Mouse (Mus musculus): ENCODE results near the gene Mad1l1. TPM values are rescaled to one million over a fixed set of nuclear protein-coding genes. Genes with fewer than 3 reads are reported as not detected.

Gene Mad1l1
- polyA plus RNA-seq, 1 experiment from 2014 or later = 27.8 TPM

GRCm38 (mm10) chr5:140177582-140177981, 143.8 kb downstream of the Mad1l1 start:
- Histone ChIP-seq H3K9me3 (replicated peaks; ENCODE audit: control insufficient read depth, low read length) (no peaks in the 10 kb centered on the region), H3K36me3 (ENCODE audit: control insufficient read depth, insufficient read depth) (no peaks in the 10 kb centered on the region), H3K27ac (ENCODE audit: low read length) (no peak overlapping the region), H3K9ac (ENCODE audit: low read length) (no peak overlapping the region), H3K4me2 (ENCODE audit: low read depth, low read length) (no peak overlapping the region), H3K4me3 (ENCODE audit: low read length) (no peak overlapping the region), H3K27me3 (ENCODE audit: control insufficient read depth, insufficient read depth, low read length) (no peaks in the 10 kb centered on the region), H3K4me1 (ENCODE audit: control insufficient read depth, insufficient read depth, low read length) (peaks cover 4% of the 10 kb centered on the region; the same call in 1 of the 2 replicates)
- ATAC-seq (replicated peaks; ENCODE audit: extremely low read depth, insufficient read depth, low FRiP score) = no peak
- 86% methylated on average over 8 of the region's 8 CpGs for WGBS

- Histone ChIP-seq H3K36me3 (ENCODE audit: control insufficient read depth, insufficient read depth) (no peaks in the 10 kb centered on the region), H3K9ac (ENCODE audit: low read length) (no peak overlapping the region), H3K27me3 (ENCODE audit: control insufficient read depth, insufficient read depth, low read length) (no peaks in the 10 kb centered on the region), H3K27ac (ENCODE audit: low read length) (no peak overlapping the region), H3K4me2 (ENCODE audit: low read depth, low read length) (no peak overlapping the region), H3K4me3 (ENCODE audit: low read length) (no peak overlapping the region), H3K4me1 (ENCODE audit: control insufficient read depth, insufficient read depth, low read length) (peaks cover 4% of the 10 kb centered on the region; the same call in 1 of the 2 replicates), H3K9me3 (replicated peaks; ENCODE audit: control insufficient read depth, low read length) (no peaks in the 10 kb centered on the region)
- WGBS = 76% methylated on average over 3 of the region's 3 CpGs
- no peak for ATAC-seq (replicated peaks; ENCODE audit: extremely low read depth, insufficient read depth, low FRiP score)
Measured at GRCm38 (mm10) chr5:140176370-140176769, 145.0 kb downstream of the Mad1l1 start.

- H3K27ac ChIP-seq (ENCODE audit: low read length) = no peak overlapping the region
- H3K36me3 ChIP-seq (ENCODE audit: control insufficient read depth, insufficient read depth) = no peaks in the 10 kb centered on the region
- ATAC-seq (replicated peaks; ENCODE audit: extremely low read depth, insufficient read depth, low FRiP score) = no peak
- no peak overlapping the region for H3K4me3 ChIP-seq (ENCODE audit: low read length)
- H3K9me3 ChIP-seq (replicated peaks; ENCODE audit: control insufficient read depth, low read length) = no peaks in the 10 kb centered on the region
- no peak overlapping the region for H3K9ac ChIP-seq (ENCODE audit: low read length)
- no peak overlapping the region for H3K4me2 ChIP-seq (ENCODE audit: low read depth, low read length)
- H3K4me1 ChIP-seq (ENCODE audit: control insufficient read depth, insufficient read depth, low read length) = peaks cover 4% of the 10 kb centered on the region; the same call in 1 of the 2 replicates
- WGBS = 87% methylated on average over 14 of the region's 14 CpGs
- no peaks in the 10 kb centered on the region for H3K27me3 ChIP-seq (ENCODE audit: control insufficient read depth, insufficient read depth, low read length)
Measured at GRCm38 (mm10) chr5:140174814-140175490, 146.4 kb downstream of the Mad1l1 start.

- H3K36me3 ChIP-seq (ENCODE audit: control insufficient read depth, insufficient read depth) = no peaks in the 10 kb centered on the region
- H3K9ac ChIP-seq (ENCODE audit: low read length) = no peak overlapping the region
- 71% methylated on average over 3 of the region's 3 CpGs for WGBS
- H3K4me3 ChIP-seq (ENCODE audit: low read length) = no peak overlapping the region
- H3K27me3 ChIP-seq (ENCODE audit: control insufficient read depth, insufficient read depth, low read length) = no peaks in the 10 kb centered on the region
- H3K27ac ChIP-seq (ENCODE audit: low read length) = no peak overlapping the region
- H3K9me3 ChIP-seq (replicated peaks; ENCODE audit: control insufficient read depth, low read length) = no peaks in the 10 kb centered on the region
- ATAC-seq (replicated peaks; ENCODE audit: extremely low read depth, insufficient read depth, low FRiP score) = no peak
- H3K4me2 ChIP-seq (ENCODE audit: low read depth, low read length) = no peak overlapping the region
- H3K4me1 ChIP-seq (ENCODE audit: control insufficient read depth, insufficient read depth, low read length) = peaks cover 4% of the 10 kb centered on the region; the same call in 1 of the 2 replicates
Measured at GRCm38 (mm10) chr5:140174066-140174465, 147.3 kb downstream of the Mad1l1 start.

- H3K4me2 ChIP-seq (ENCODE audit: low read depth, low read length) = no peak overlapping the region
- H3K4me1 ChIP-seq (ENCODE audit: control insufficient read depth, insufficient read depth, low read length) = peaks cover 3% of the 10 kb centered on the region; the same call in 1 of the 2 replicates
- H3K27me3 ChIP-seq (ENCODE audit: control insufficient read depth, insufficient read depth, low read length) = no peaks in the 10 kb centered on the region
- WGBS = 87% methylated on average over 4 of the region's 4 CpGs
- no peaks in the 10 kb centered on the region for H3K9me3 ChIP-seq (replicated peaks; ENCODE audit: control insufficient read depth, low read length)
- no peak overlapping the region for H3K9ac ChIP-seq (ENCODE audit: low read length)
- H3K27ac ChIP-seq (ENCODE audit: low read length) = no peak overlapping the region
- H3K4me3 ChIP-seq (ENCODE audit: low read length) = no peak overlapping the region
- ATAC-seq (replicated peaks; ENCODE audit: extremely low read depth, insufficient read depth, low FRiP score) = no peak
- H3K36me3 ChIP-seq (ENCODE audit: control insufficient read depth, insufficient read depth) = no peaks in the 10 kb centered on the region
Measured at GRCm38 (mm10) chr5:140173181-140173580, 148.2 kb downstream of the Mad1l1 start.

GRCm38 (mm10) chr5:140171710-140172109, 149.6 kb downstream of the Mad1l1 start:
- no peaks in the 10 kb centered on the region for H3K9me3 ChIP-seq (replicated peaks; ENCODE audit: control insufficient read depth, low read length)
- H3K4me3 ChIP-seq (ENCODE audit: low read length) = no peak overlapping the region
- ATAC-seq (replicated peaks; ENCODE audit: extremely low read depth, insufficient read depth, low FRiP score) = no peak
- H3K4me1 ChIP-seq (ENCODE audit: control insufficient read depth, insufficient read depth, low read length) = peaks cover 5% of the 10 kb centered on the region
- H3K4me2 ChIP-seq (ENCODE audit: low read depth, low read length) = no peak overlapping the region
- no peaks in the 10 kb centered on the region for H3K27me3 ChIP-seq (ENCODE audit: control insufficient read depth, insufficient read depth, low read length)
- H3K27ac ChIP-seq (ENCODE audit: low read length) = no peak overlapping the region
- WGBS = 72% methylated on average over 1 of the region's 1 CpGs
- no peak overlapping the region for H3K9ac ChIP-seq (ENCODE audit: low read length)
- no peaks in the 10 kb centered on the region for H3K36me3 ChIP-seq (ENCODE audit: control insufficient read depth, insufficient read depth)

- ATAC-seq (replicated peaks; ENCODE audit: extremely low read depth, insufficient read depth, low FRiP score) = no peak
- Histone ChIP-seq H3K9ac (ENCODE audit: low read length) (no peak overlapping the region), H3K4me1 (ENCODE audit: control insufficient read depth, insufficient read depth, low read length) (peaks cover 5% of the 10 kb centered on the region), H3K27ac (ENCODE audit: low read length) (no peak overlapping the region), H3K36me3 (ENCODE audit: control insufficient read depth, insufficient read depth) (no peaks in the 10 kb centered on the region), H3K4me2 (ENCODE audit: low read depth, low read length) (no peak overlapping the region), H3K27me3 (ENCODE audit: control insufficient read depth, insufficient read depth, low read length) (no peaks in the 10 kb centered on the region), H3K4me3 (ENCODE audit: low read length) (no peak overlapping the region), H3K9me3 (replicated peaks; ENCODE audit: control insufficient read depth, low read length) (no peaks in the 10 kb centered on the region)
- 55% methylated on average over 6 of the region's 6 CpGs for WGBS
Measured at GRCm38 (mm10) chr5:140167531-140167930, 153.8 kb downstream of the Mad1l1 start.

- WGBS = 74% methylated on average over 6 of the region's 6 CpGs
- ATAC-seq (replicated peaks; ENCODE audit: extremely low read depth, insufficient read depth, low FRiP score) = no peak
- Histone ChIP-seq H3K9me3 (replicated peaks; ENCODE audit: control insufficient read depth, low read length) (no peaks in the 10 kb centered on the region), H3K27ac (ENCODE audit: low read length) (no peak overlapping the region), H3K4me3 (ENCODE audit: low read length) (no peak overlapping the region), H3K4me2 (ENCODE audit: low read depth, low read length) (no peak overlapping the region), H3K4me1 (ENCODE audit: control insufficient read depth, insufficient read depth, low read length) (peaks cover 5% of the 10 kb centered on the region), H3K9ac (ENCODE audit: low read length) (no peak overlapping the region), H3K27me3 (ENCODE audit: control insufficient read depth, insufficient read depth, low read length) (no peaks in the 10 kb centered on the region), H3K36me3 (ENCODE audit: control insufficient read depth, insufficient read depth) (no peaks in the 10 kb centered on the region)
Measured at GRCm38 (mm10) chr5:140167080-140167479, 154.3 kb downstream of the Mad1l1 start.

GRCm38 (mm10) chr5:140163947-140164346, 157.4 kb downstream of the Mad1l1 start:
- Histone ChIP-seq H3K9ac (ENCODE audit: low read length) (no peak overlapping the region), H3K4me2 (ENCODE audit: low read depth, low read length) (no peak overlapping the region)

More at GRCm38 (mm10) chr5:140163947-140164346, 157.4 kb downstream of the Mad1l1 start:
- WGBS = 80% methylated on average over 6 of the region's 6 CpGs
- Histone ChIP-seq H3K9me3 (replicated peaks; ENCODE audit: control insufficient read depth, low read length) (no peaks in the 10 kb centered on the region), H3K36me3 (ENCODE audit: control insufficient read depth, insufficient read depth) (no peaks in the 10 kb centered on the region), H3K27ac (ENCODE audit: low read length) (no peak overlapping the region), H3K4me3 (ENCODE audit: low read length) (no peak overlapping the region), H3K27me3 (ENCODE audit: control insufficient read depth, insufficient read depth, low read length) (no peaks in the 10 kb centered on the region), H3K4me1 (ENCODE audit: control insufficient read depth, insufficient read depth, low read length) (peaks cover 5% of the 10 kb centered on the region)
- no peak for ATAC-seq (replicated peaks; ENCODE audit: extremely low read depth, insufficient read depth, low FRiP score)

Data from heart, embryonic 16.5 days (tissue).